Mouse (Mus musculus) testis, adult 2 months (tissue): ENCODE results near the gene Gpx4. TPM values are rescaled to one million over a fixed set of nuclear protein-coding genes. Genes with fewer than 3 reads are reported as not detected.

ENCODE experiments used
- H3K27ac ChIP-seq: fragments of 200-500 bp; 2 replicates; pipeline ENCODE4 v1.5.1; 2012; ENCODE audit warnings: low read depth, low read length; ENCODE audit not compliant: control insufficient read depth, insufficient read depth
- H3K27me3 ChIP-seq: fragments of 200-500 bp; 2 replicates; pipeline ENCODE4 v1.6.1; 2012; ENCODE audit warnings: mild to moderate bottlenecking, low read length, moderate library complexity; ENCODE audit not compliant: control insufficient read depth, insufficient read depth
- H3K36me3 ChIP-seq: fragments of 200-500 bp; 2 replicates; pipeline ENCODE4 v1.6.1; 2012; ENCODE audit warnings: mild to moderate bottlenecking, low read length; ENCODE audit not compliant: control insufficient read depth, insufficient read depth
- H3K4me1 ChIP-seq: fragments of 200-500 bp; 2 replicates; pipeline ENCODE4 v1.6.1; 2012; ENCODE audit warnings: low read length; ENCODE audit not compliant: control insufficient read depth, insufficient read depth
- H3K4me3 ChIP-seq: fragments of 200-500 bp; 2 replicates; pipeline ENCODE4 v1.5.1; 2012; ENCODE audit warnings: low read depth, mild to moderate bottlenecking, low read length, moderate library complexity, mixed read lengths; ENCODE audit not compliant: control insufficient read depth
- CTCF ChIP-seq: fragments of 200-500 bp; IDR thresholded peaks from 2 replicates; pipeline ENCODE4 v1.5.1; 2012; ENCODE audit warnings: low read depth, mild to moderate bottlenecking, inconsistent platforms, low read length, moderate library complexity; ENCODE audit not compliant: control insufficient read depth, insufficient read depth, insufficient replicate concordance
- POLR2A ChIP-seq: fragments of 200-500 bp; IDR thresholded peaks from 2 replicates; pipeline ENCODE4 v1.6.1; 2012; ENCODE audit warnings: low read depth, mild to moderate bottlenecking, inconsistent platforms, low read length, moderate library complexity; ENCODE audit not compliant: control insufficient read depth
- polyA plus RNA-seq: library from polyadenylated mRNA; depleted of rRNA; stranded (reverse); fragments of >200 nt; gene quantifications from 2 replicates; pipeline ENCODE4 v1.2.3, GENCODE M21; 2012

Gene Gpx4
- polyA plus RNA-seq, 1 experiment = 3,516 TPM

GRCm38 (mm10) chr10:80091527-80091926 is 44.6 kb downstream of the Gpx4 start:
- H3K4me3 ChIP-seq = no peak overlapping the region
- H3K4me1 ChIP-seq = peaks cover 5% of the 10 kb centered on the region; the same call in 1 of the 2 replicates
- no peaks in the 10 kb centered on the region for H3K27me3 ChIP-seq
- no peak overlapping the region for H3K27ac ChIP-seq
- no peak for TF ChIP-seq CTCF
- no peak for TF ChIP-seq POLR2A
- no peaks in the 10 kb centered on the region for H3K36me3 ChIP-seq

DNA sequence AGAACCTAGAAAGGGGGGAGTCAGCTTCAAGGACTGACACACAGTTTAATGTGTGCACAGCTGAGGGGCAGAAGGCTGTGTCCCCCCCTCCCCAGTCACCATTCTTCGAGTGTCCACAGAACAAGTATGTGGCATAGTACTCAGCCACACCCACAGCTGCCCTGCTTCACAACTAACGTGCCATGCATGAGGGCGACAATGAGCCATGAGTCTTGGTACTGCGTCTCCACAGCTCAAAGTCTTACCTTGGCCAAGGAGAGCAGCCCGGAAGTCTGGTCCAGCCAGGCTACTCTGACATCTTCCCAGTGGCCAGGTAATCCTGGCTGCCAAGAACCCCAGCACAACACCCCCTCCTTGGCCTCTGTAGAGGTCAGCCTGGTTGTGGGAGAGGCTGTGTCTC is 45.7 kb downstream of the Gpx4 start:
- no peaks in the 10 kb centered on the region for H3K36me3 ChIP-seq
- no peaks in the 10 kb centered on the region for H3K27me3 ChIP-seq
- no peak overlapping the region for H3K27ac ChIP-seq
- H3K4me1 ChIP-seq = peaks cover 10% of the 10 kb centered on the region; the same call in 1 of the 2 replicates
- H3K4me3 ChIP-seq = no peak overlapping the region
- TF ChIP-seq CTCF = no peak
- no peak for TF ChIP-seq POLR2A

DNA sequence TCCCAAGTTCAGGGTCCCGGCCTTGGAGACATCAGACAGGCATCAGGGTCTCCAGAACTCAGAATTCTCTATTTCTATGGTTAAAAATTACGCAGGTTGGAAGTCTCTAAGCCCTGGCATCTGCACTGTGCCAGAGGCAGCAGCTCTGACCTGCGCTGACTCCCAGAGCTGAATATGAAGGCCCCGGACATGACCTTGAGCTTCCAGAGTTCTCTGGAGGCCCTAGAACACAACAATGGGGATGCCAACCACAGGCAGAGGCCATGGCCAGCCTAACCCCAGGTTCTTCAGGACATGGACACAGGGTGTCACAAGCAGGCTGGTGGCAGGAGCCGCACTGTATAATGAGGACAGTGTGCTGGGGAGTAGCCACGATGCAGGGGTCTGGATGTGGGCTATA is 47.1 kb downstream of the Gpx4 start:
- Histone ChIP-seq H3K4me3 (no peak overlapping the region), H3K4me1 (peaks cover 10% of the 10 kb centered on the region; the same call in 1 of the 2 replicates), H3K36me3 (no peaks in the 10 kb centered on the region), H3K27ac (no peak overlapping the region), H3K27me3 (no peaks in the 10 kb centered on the region)
- TF ChIP-seq CTCF = no peak
- no peak for TF ChIP-seq POLR2A

DNA sequence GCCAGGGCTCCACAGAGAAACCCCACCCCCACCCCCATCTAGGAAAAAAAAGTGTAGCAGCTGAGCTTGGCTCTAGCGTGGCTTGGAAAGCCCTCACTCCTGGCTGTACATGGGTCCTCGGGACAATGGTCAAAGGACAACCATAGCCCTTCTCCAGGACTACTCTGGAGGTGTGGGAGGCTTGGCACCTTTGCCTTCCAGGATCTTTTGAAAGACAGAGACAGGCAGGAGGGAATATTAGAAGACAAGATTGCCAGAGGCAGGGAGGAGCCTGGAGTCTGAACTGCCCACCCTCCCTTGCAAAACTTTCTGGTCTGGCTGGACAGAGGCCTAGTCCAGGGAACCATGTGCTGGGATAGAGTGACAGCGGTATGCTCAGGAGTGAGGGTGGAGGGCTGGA is 47.7 kb downstream of the Gpx4 start:
- no peaks in the 10 kb centered on the region for H3K27me3 ChIP-seq
- H3K36me3 ChIP-seq = no peaks in the 10 kb centered on the region
- no peak for TF ChIP-seq CTCF
- TF ChIP-seq POLR2A = no peak
- H3K27ac ChIP-seq = no peak overlapping the region
- peaks cover 13% of the 10 kb centered on the region for H3K4me1 ChIP-seq
- H3K4me3 ChIP-seq = no peak overlapping the region

GRCm38 (mm10) chr10:80095547-80095946 is 48.6 kb downstream of the Gpx4 start:
- TF ChIP-seq CTCF (no peak), POLR2A (no peak)
- Histone ChIP-seq H3K4me1 (peaks cover 17% of the 10 kb centered on the region), H3K27ac (no peak overlapping the region), H3K4me3 (no peak overlapping the region), H3K36me3 (no peaks in the 10 kb centered on the region), H3K27me3 (no peaks in the 10 kb centered on the region)

DNA sequence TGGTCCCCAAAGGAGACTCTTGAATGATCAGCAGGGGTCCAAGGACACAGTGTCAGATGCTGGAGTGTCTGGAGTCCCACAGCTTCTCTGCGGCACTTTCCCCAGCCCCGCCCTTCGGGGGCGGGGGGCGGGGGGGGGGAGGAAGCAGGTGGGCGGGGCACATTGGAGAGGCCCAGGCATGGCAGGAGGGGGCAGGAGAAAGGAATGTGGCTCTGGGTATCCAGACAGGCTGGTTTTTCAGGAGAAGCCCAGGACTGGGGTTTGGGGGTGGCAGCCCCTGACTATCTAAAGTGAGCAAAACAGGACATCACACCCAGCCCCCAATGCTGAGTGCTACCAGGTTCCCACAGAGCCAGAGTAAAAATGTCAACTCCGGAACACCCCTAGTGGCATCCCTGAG is 50.3 kb downstream of the Gpx4 start:
- Histone ChIP-seq H3K36me3 (no peaks in the 10 kb centered on the region), H3K4me3 (no peak overlapping the region), H3K4me1 (peaks cover 28% of the 10 kb centered on the region), H3K27ac (no peak overlapping the region), H3K27me3 (no peaks in the 10 kb centered on the region)
- TF ChIP-seq CTCF = no peak
- TF ChIP-seq POLR2A = no peak

GRCm38 (mm10) chr10:80098630-80099029 is 51.7 kb downstream of the Gpx4 start:
- no peaks in the 10 kb centered on the region for H3K36me3 ChIP-seq
- no peak for TF ChIP-seq POLR2A
- no peak for TF ChIP-seq CTCF
- peaks cover 33% of the 10 kb centered on the region for H3K4me1 ChIP-seq
- H3K27me3 ChIP-seq = no peaks in the 10 kb centered on the region
- H3K27ac ChIP-seq = no peak overlapping the region
- H3K4me3 ChIP-seq = no peak overlapping the region

GRCm38 (mm10) chr10:80100982-80101381 is 54.0 kb downstream of the Gpx4 start:
- H3K4me3 ChIP-seq = 0 out of 2 replicates have a peak overlapping the region, but pooled peaks have one; percentile 5
- H3K27me3 ChIP-seq = no peaks in the 10 kb centered on the region
- TF ChIP-seq POLR2A (no peak), CTCF (no peak)
- no peak overlapping the region for H3K27ac ChIP-seq
- H3K4me1 ChIP-seq = peaks cover 30% of the 10 kb centered on the region
- no peaks in the 10 kb centered on the region for H3K36me3 ChIP-seq
